Mouse (Mus musculus) gastrocnemius, postnatal 10 days (tissue): Measurements from ENCODE around the gene Wdr5. TPM values are rescaled to one million over a fixed set of nuclear protein-coding genes. Genes with fewer than 3 reads are reported as not detected.
"Not testable (repeated sequence)": the region's sequence is repeated elsewhere in the genome, so short reads cannot be mapped to it uniquely, and the experiment has no call there.

Experiments used
- DNase-seq: peaks from one replicate; pipeline ENCODE4 v3.0.0; 2021; ENCODE audit warnings: mixed read lengths
- total RNA-seq, 2 experiments: library from RNA; stranded (reverse); gene quantifications; 2 replicates each; pipeline ENCODE4 v1.2.3; 2021

Wdr5 gene
- total RNA-seq, 2 experiments from 2014 or later: 27.4 to 27.8 TPM

DNA sequence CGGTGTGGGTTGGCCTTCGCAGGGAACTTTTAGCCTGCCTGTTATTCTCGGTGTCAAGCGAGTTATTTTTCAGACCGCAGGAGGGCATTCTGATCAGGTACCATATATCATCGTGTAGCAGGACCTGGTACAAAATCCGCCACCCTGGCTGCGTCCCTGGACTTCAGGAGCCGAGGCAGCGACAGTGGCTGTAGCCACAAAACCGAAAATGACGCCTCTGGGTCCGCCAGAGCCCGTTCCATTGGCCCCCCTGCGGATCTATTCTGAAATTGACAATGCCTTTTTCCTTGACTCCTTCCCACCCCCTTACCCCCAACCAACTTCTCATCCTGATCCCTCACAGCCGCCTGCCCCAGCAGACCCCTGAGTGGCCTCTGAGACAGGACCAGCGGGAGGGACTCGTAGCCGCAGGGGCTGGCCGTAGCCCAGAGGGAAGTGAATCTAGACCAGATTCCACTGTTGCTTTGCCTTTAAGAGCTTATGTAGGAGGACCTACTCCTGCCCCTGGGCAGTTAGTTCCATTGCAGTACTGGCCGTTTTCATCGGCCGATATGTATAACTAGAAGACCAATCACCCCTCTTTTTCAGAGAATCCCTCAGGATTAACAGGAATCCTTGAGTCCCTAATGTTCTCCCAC, 18.4 kb upstream of the Wdr5 start:
- no peak for DNase-seq

DNA sequence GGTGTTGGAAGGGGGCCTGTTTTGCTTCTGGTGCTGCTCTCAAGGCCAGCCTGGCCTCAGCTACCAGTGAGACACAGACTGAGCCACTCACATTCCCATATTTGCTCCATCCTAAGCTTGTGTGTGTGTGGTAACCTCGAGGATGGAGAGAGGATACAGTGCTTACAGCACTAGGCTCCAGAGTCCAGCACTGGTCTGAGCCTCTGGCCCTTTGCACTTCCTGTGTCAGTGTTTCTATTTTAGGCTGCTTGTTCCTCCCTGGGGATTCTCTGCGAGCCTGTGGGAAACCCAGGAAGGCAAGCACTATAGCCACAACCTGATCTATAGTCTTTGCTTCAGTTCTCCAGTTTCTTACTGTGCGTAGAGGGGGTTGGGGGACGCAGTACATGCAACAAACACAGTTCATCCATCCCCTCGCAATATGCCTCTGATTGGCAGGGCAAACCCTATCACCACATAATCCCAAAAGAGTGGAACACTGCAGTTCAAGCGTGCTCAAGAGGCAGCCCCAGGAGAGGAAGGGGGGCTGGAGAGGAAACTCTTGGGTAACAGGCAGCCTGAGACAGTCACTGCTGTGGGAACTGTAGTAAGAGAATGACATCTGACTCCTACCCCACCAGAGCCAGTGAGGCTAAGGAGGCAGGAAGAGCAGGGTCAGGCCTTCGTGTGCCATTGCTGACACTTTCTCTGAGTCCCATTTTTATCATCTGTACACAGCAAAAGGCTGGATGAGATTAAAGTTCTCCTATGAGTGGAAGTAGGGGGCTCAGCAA, 10.7 kb upstream of the Wdr5 start:
- DNase-seq: no peak

DNA sequence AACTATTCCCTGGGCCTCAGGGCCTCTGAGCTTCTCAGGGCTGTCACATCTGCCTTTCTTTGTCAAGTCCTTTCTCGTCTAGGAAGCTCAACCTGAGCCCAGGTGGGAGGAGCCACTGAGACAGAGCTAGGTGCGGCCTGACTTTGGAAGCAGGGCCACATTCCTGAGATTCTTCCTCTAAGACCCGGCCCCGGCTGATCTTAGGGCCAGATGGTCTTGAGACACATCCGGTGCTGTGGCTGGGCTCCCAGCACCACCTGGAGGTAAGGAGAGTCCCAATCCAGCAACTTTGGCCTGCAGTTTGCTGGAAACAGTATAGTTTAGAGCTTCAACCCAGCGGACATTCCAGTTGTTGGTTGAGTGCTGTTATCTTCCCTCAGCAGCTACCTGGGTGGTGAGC, 9.4 kb upstream of the Wdr5 start:
- no peak for DNase-seq

DNA sequence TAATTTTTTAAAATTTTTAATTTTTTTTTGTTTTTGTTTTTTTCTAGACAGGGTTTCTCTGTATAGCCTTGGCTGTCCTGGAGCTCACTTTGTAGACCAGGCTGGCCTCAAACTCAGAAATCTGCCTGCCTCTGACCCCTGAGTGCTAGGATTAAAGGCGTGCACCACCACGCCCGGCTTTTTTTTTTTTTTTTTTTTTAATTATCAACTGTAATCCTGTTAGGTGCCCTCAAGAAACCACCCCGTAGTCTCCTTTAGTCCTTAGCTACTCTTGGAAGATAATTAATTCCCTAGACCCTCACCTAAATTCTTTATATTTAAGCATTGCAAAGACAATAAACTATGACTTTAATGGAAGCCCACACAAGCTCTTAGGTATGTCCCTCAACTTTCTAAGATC, 8.3 kb upstream of the Wdr5 start:
- DNase-seq: not testable (repeated sequence)

DNA sequence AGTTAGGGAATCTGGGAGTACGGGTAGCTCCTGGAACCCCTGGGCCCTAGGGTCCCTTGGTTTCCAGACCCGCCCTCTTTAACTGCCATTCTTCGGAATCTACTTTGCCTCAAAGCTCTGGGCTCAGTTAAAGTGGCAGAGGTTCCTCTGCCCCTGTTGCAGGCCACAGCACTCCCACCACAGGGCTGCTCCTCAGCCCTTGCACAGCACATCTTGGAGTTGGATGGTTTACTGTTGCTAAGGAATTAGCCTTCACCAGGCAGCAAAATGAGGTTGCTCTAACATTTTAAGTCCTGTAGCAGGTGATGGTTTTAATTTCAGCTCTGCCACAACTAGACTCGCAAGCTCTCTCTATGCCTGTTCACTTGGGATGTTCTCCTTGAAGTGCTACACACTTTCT, 7.4 kb upstream of the Wdr5 start, which contains the start of gene Brd3:
Gene Brd3 (minus strand): TSS at position 101 of the 400 bp plus-strand sequence.
- no peak for DNase-seq

DNA sequence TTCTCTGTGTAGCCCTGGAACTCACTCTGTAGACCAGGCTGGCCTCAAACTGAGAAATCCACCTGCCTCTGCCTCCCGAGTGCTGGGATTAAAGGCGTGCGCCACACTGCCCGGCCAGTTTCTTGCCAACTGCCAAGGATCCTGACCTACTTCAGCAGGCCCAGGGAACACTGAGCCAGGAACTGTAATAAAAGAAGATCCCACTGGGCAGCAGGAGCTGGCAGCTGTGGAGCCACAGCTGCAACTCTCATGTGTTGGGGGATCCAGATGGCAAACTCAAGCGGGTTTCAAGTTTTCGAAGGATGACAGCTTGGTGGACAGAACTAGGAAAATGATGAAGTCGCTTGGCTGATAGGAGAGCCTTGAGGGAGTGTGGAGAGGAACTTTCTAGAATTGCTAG, 4.3 kb upstream of the Wdr5 start:
- DNase-seq: peak; percentile 39

DNA sequence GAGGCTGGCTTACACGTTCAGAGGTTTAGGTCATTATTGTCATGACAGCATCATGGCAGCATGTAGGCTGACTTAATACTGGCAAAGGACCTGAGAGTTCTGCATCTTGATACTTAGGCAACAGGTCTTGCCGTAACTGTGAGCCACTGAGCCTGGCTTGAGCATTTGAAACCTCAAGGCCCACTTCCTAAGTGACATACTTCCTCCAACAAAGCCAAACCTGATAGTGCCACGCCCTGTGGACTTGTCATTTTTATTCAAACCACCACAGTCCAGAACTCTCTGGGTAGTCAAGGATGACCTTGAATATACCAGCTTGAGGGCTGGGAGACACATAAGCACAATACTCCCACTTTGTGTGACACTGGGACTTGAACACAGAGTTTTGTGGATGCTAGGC, 2.0 kb upstream of the Wdr5 start:
- no peak for DNase-seq

DNA sequence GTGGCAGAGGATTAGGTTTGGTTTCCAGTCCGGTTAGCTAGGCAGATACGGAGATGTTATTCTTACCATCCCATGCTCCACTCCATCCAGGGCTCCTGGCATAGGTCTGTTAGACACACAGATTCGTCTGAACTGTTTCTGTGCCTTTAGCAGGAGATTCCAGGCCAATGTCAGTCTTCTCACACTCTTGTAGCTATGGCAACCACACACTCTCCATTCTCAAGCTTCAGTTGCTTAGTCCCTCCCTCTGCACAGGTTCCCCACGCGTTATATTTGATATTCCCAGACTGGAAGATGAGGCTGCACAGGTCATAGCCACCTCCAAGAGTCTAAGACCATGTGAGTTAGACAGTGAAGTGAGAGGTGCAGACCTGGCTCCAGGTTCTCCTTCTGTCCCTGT, 1.1 kb upstream of the Wdr5 start:
- DNase-seq: no peak

DNA sequence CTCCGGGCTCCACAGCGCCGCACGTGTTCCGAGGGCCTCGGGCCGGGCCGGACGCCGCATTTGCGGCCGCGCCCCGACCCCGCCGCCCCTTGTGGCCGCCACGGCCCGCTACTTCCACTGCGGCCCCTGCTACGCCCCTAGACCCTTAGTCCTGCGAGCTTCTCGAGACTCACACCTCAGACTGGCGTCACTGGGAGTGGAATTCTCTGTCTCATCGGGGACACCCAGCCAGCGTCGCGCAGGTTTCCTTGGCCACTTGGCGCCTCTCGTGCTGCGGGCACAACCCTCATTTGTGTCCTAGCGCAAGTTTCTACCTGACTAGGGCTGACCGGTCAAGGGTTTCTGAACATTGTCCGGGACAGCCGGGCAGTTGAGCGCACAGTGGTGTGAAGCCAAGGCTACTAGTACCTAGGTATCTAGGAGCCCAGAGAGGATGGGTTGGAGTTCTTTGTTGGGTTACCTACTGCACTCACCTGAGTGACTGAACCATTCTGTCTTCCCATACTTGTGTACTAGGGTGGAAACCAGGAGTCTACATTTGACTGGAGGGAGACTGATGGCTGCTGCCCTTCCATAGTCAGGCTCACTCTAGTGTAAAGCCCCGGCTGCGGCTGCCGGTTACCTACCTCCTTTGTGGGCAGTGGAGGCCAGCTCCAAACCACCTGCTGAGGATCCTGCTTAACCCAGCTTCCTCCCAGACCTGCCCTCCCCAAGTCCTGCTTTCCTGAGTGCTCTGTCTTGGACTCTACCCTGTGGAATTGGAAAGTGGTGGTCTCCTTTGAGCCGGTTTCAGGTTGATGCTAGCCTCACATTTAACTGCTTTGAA, 597 bp downstream of the Wdr5 start:
- DNase-seq: no peak

DNA sequence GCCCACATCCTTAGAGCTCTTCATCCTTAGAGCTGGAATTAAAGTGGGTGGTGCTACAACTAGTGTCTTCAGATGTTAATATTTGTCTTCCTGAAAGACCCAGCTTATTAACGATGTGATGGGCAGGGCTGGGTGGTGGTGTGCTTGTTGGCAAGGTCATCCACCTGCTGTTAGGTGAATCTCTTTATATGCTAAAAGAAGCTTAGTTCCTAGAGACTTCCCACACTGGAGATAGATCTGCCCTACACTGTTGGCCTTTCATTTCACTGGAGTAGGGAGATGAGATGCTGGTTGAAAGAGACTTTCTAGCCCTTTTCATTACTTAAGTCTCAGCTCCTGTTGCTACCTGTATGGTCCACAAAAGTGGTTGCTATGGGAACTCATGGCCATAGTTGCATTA, 1.3 kb downstream of the Wdr5 start:
- DNase-seq: no peak

DNA sequence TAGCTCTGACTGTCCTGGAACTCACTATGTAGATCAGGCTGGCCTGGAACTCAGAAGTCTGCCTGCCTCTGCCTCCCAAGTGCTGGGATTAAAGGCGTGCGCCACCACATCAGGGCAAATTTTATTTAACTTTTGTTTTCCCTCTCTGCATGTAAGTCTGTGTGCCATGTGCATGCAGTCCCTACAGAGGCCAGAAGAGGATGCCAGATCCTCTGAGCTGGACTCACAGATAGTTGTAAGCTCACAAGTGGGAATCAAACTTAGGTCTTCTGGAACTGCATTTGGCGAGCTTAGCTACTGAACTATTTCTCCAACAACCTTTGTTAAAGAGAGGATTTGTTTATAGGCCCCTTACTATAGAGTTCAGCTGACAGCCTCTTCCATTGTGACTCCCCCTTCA, 3.3 kb downstream of the Wdr5 start:
- no peak for DNase-seq

DNA sequence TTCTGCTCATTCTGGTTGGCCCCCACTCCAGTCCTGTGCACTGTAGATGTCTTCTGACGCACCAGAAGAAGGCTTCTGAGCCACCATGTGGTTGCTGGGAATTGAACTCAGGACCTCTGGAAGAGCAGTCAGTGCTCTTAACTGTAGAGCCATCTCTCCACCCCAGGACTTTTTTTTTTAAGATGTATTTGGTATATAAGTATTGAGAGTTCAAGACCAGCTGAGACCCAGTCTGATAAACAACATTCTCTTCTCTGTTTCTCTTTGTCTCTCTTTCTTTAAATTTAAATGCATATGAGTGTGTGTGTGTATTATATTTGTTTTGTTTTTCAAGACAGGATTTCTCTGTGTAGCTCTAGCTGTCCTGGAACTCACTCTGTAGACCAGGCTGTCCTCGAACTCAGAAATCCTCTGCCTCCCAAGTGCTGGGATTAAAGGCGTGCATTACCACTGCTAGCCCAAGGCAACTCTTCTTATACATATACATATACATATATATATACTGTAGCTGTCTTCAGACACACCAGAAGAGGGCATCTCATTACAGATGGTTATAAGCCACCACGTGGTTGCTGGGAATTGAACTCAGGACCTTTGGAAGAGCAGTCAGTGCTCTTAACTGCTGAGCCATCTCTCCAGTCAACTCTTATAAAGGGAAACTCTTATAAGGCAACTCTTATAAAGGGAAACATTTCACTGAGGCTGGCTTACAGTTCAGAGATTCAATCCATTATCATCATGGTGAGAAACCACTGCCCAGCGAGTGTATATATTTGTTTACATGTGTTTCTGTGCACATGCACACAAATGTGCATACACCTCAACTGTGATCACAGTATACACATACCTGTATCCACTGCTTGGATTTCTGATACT, 23.7 kb downstream of the Wdr5 start:
- not testable (repeated sequence) for DNase-seq

DNA sequence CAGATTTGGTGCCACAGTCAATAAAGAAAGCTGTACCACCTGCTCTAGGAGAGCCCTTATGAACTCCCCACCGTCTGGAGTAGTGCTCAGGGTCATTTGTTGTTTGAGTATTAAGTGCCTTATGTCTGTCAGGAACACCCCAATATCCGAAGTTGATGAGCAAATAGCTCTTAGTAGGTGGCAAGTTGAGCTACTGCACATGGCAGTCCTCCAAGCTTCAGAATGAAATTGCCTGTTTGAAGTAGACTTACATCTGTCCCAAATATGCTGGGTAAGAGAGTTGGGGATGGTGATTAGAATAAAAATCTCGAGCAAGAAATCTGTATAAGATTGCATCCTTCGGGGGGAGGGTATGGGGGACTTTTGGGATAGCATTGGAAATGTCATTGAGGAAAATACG, 24.4 kb downstream of the Wdr5 start:
- no peak for DNase-seq

DNA sequence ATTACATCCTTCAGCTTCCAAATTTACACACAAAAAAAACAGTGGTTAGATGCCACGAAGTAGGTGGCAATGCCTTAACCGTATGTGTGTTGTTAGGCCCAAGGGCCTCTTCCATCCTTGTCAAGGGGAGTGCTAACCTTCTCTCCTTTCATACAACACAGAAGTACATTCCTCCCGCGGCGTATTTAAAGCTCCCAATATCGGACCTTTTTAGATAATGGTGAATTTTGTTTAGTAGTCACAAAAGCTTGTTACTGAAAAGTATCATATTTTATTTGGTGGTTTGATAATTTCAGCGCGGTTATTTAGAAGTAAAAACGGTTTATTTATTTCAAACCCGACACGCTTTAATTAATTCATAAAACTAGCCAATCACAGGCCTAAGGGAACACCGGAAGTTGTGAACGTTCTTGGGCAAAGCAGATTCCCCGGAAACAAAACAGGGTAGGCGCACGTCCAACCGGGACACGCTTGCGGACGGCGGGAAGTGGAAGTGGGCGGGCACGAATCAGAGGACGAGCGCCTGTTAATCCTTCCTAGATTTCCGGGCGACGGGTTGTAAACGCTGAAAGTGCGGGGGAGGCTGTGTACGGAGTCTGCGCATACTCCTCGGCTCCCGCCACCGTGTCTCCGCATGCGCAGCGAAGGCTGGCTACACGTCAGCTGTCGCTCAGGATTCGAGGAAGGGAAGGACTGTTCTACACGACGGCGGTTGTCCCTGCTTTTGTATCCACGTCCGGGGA, 25.0 kb downstream of the Wdr5 start:
- peak; percentile 97 for DNase-seq

DNA sequence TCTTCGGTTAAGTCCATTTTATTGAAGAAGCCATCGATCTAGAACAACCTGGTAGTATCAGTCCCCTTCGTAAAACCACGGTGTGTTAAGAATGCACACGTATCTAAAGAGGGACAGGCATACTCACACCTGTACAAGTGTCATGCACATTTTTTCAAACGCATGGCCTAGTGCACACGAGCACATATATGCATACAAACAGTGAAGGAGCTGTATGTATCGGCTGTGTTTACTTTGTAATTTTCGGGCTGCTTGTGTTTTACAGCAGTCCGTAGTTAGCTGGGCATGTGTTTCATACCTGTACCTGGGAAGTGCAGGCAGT, 25.5 kb downstream of the Wdr5 start:
- no peak for DNase-seq

DNA sequence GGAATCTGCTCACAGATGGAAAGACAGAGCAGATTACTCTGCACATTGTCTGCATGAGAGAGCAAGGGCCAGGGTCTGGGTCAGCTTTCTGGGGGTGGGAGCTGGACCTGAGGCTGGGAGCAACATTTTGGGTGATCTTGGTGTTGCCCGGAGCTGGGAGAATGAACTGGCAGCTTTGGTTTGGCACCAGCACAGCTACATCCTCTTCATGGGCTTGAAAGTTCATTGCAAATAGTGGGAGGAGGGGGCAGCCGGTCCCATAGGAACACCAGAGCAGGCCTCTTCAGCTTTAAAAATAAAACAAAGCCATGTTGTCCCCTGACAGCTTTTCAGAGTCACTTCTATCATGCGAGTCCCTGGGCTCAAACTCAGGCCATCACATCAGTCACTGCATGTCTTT, 26.3 kb downstream of the Wdr5 start:
- no peak for DNase-seq

DNA sequence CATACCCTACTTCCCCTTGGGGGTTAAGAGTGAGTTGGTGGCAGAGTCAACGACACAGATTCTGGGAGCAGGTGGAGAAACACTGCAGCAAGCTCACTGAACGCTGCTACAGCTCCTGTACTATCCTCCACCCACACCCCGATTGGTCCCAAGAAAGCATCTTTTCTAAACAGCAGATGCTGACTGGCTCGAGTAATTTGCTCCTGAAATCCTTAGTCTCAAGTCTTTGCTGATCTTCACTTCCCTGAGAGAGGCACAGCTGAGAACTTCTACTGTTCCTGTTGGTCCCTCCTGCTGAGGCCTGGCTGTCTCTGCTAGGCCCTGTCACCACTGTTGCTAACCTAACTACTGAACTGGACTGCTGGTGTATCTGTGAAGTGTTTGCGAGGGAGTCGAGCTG, 29.7 kb downstream of the Wdr5 start:
- DNase-seq: no peak

DNA sequence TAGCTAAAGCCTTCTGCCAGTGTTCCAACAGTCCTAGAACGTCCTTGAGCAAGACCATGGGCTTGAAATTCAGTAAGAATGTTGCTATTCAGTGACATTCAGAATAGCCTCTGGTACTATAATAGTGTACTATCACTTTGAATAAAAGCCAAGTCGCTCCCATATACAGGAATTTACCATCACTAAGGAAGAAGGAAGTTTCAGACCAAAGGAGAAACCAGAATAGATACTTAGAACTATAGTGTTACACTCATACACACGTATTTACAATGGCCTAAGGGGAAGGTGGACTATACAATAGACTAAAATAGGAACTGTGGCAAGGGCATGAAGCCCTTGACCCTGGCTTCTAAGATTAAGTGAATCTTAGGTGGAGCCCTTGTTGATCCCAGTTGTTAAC, 30.6 kb downstream of the Wdr5 start:
- not testable (repeated sequence) for DNase-seq

DNA sequence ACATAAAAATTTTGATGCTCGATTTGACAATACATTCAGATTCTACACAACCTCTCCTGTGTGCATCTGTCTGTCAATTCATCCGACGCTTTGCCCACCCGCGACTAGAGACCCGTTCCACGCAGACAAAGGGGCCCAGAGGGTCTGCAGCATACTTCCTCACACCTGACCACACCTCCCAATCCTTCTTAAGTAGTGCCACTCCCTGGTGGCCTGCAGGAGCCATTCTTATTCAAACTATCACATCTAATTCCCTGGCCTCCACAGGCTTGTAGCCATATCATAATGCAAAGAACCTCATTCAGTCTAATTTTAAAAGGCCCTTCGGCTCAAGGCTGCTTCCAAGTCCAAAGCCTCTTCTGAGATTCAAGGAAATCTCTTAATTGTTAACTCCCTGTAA, 31.1 kb downstream of the Wdr5 start:
- DNase-seq: not testable (repeated sequence)

DNA sequence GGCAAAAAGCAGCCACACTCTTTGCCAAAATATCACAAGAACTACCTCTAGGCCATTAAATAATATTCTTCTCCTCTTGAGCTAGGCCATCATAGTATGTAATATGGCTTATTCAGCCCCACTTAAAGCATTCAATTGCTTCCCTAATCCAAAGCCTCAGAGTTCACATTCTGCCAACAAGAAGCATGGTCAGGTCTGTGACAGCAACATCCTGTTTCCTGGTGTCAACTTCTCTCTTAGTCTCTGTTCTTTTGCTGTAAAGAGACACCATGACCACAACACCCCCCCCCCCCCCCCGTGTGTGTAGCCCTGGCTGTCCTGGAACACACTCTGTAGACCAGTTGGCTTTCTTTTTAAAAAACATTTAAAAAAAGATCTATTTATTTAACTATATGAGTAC, 32.4 kb downstream of the Wdr5 start:
- DNase-seq: no peak

DNA sequence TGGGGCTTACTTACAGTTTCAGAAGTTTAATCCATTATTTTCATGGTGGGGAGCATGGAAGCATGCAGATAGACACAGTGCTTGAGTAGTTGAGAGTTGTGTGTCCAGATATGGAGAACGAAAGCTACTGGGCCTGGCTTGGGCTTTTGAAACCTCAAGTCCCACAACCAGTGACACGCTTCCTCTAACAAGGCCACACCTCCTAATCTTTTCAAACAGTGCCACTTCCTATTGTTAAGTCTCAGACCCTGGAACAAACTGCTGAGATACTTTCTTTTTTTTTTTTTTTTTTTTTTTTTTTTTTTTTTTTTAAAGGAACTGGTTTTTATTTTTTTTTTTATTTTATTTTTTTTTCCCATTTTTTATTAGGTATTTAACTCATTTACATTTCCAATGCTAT, 33.0 kb downstream of the Wdr5 start:
- DNase-seq: no peak
